ENCODE assay signal across 8 mouse cellular contexts in the genomic region with DNA sequence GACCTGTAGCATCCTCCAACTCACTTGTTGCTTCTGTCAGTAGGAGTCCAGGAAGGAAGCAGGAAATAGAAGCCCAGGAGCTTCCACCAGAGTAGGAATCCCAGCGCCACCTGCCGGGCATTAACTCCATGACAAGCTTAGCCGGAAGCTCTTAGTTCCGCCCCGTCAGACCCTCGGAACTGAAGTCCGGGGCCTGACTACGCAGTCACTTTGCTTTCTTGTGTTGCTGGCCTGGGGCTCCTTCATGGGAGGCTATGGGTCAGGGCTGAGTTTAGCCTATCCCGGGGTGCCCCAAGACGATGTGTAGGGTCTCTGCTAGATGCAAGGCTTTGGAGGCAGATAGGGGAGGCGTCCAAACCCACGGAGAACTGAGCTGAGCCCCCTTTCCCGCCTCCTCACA. TPM values are rescaled to one million over a fixed set of nuclear protein-coding genes. Genes with fewer than 3 reads are reported as not detected.
DNase-seq lines count a peak whose midpoint lies in the region; ATAC-seq lines count a peak whose summit lies in the region.

No protein-coding gene starts in this region.

- 6% methylated on average over 13 of the region's 13 CpGs for WGBS in hindbrain, embryonic 15.5 days

- peak overlapping the region; percentile 33 for H3K4me3 ChIP-seq in hindbrain, embryonic 15.5 days

- 0 out of 2 replicates have a peak, but pooled peaks cover 4% of the 10 kb centered on the region for H3K4me1 ChIP-seq in hindbrain, embryonic 15.5 days (replicated peaks)

- peak; percentile 53; the same call in 1 of the 2 replicates for ATAC-seq in hindbrain, embryonic 15.5 days (ENCODE audit: low FRiP score, low read depth)

- peak; percentile 90 for DNase-seq in R1 (ENCODE audit: low read depth, low spot score)
- peak; percentile 76 to 87 for DNase-seq in cerebellum, postnatal 25 days
- DNase-seq in frontal cortex, postnatal 36 days (ENCODE audit: low spot score in 2 of 2): peak; percentile 77 to 80
- DNase-seq in left cerebral cortex, adult 11 months (ENCODE audit: low spot score): peak; percentile 58
- peak; percentile 96 for DNase-seq in lung, postnatal 36 days
- peak; percentile 98 for DNase-seq in retina, embryonic 14.5 days (ENCODE audit: low spot score)
- DNase-seq in thymus, postnatal 36 days: peak; percentile 80 to 85

- H3K27ac ChIP-seq in hindbrain, embryonic 15.5 days (replicated peaks): no peak overlapping the region

- peak overlapping the region; percentile 66 for H3K4me2 ChIP-seq in hindbrain, embryonic 15.5 days

- no peaks in the 10 kb centered on the region for H3K9me3 ChIP-seq in hindbrain, embryonic 15.5 days

- H3K9ac ChIP-seq in hindbrain, embryonic 15.5 days: peak overlapping the region; percentile 44

- H3K36me3 ChIP-seq in hindbrain, embryonic 15.5 days: no peaks in the 10 kb centered on the region

- H3K27me3 ChIP-seq in hindbrain, embryonic 15.5 days: no peaks in the 10 kb centered on the region

RNA-seq across cellular contexts. Expression of gene Tsku, which starts 19.7 kb away (rescaled TPM):
- 8.9 and 9.3 TPM in 2 replicates for polyA plus RNA-seq in hindbrain, embryonic 15.5 days (2015; fragmentation: Nextera tagmentation; extraction: Ambion mirVana)

RNA-seq across cellular contexts. Expression of gene Acer3, which starts 20.5 kb away (rescaled TPM):
- 26.3 and 28.2 TPM in 2 replicates for polyA plus RNA-seq in hindbrain, embryonic 15.5 days (2015; fragmentation: Nextera tagmentation; extraction: Ambion mirVana)
